Mouse (Mus musculus) forelimb bud, embryonic 11.5 days (tissue): Measurements from ENCODE around the gene Pou2f2.
"Not testable (repeated sequence)": the region's sequence is repeated elsewhere in the genome, so short reads cannot be mapped to it uniquely, and the experiment has no call there.

Source experiments
- DNase-seq: peaks from one replicate; pipeline ENCODE4 v3.0.0-alpha.2; 2012; ENCODE audit warnings: low read depth, low spot score

Pou2f2 gene

GRCm38 (mm10) chr7:25063900-25064299 lies 115.6 kb downstream of the Pou2f2 start:
- DNase-seq, result no peak

- DNase-seq, result no peak
These were observed 116.2 kb downstream of the Pou2f2 start for GRCm38 (mm10) chr7:25063346-25063745.

DNA sequence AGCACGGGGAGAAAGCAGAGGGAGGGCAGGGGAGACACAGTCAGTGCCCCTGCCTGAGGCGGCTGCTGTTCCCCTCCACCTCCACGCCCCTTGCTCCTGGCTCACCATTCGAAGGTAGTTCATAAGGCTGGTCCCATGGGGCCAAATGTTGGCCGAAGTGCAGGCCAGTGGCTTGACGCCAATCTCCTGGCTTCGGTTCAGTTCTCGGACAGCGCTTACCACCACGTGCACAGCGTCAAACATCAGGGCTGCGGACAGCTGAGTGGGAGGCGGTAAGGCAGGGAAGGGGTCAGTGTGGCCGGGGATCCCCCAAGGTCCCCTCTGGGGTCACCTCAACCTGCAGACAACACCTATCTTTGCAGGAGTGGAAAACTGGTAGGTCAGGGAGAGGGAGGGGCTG lies 120.7 kb downstream of the Pou2f2 start:
- no peak for DNase-seq

DNA sequence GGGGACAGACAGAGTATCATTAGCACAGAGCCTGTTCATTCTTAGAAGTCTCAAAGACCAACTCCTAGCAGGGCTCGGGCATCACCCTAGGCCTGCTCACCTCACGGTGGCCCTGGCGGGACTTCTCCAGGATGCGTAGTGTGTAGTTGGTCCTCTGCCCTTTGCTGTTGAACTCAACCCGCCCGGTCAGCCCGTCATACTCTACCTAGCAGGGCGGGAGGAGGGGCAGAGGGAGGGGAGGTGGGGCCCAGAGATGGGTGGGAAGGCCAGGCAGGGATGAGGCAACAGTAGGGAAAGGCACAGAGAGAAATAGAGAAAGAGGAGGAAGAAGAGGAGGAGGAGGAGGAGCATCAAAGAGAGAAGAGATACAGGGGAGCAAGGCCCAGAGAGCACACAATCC lies 121.1 kb downstream of the Pou2f2 start:
- no peak for DNase-seq

DNA sequence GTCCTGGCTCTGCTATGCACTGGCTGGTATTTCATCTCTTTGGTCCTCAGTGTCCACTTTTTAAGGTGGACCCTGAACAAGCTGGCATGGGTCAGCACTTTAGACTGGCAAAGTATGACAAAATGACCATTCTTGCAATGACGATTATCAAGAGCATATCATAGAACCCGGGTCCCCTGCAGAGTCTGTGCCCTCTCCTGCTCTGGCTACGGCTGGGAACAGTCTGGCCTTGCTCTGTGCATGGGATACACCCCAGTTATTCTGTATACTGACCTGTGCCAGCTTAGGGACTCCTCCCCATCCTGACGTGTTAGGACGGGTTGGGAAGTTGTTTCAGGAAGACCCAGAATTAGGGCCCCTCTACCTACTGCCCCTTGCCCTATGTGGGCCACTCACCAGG lies 121.6 kb downstream of the Pou2f2 start:
- DNase-seq, result no peak

- no peak for DNase-seq
These were observed 122.6 kb downstream of the Pou2f2 start for GRCm38 (mm10) chr7:25056951-25057350.

DNA sequence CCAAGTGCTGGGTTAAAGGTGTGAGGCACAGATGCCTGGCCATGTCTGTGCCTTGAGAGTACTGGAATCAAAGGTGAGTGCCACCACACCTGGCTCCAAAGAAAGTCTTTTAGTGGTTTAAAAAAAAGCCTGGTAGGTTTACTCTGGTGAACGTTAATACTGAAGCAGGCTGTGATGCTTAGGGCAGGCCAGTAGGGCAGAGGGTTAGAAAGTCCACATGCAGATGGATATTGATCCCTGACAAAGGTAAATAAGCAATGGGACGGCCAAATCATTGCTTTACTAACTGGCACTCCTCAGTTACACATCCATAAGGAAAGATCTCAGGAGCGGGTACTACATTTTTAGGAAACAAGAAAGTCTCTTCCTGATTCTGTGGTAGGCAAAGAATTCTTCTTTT lies 126.9 kb downstream of the Pou2f2 start:
- DNase-seq, result no peak

DNA sequence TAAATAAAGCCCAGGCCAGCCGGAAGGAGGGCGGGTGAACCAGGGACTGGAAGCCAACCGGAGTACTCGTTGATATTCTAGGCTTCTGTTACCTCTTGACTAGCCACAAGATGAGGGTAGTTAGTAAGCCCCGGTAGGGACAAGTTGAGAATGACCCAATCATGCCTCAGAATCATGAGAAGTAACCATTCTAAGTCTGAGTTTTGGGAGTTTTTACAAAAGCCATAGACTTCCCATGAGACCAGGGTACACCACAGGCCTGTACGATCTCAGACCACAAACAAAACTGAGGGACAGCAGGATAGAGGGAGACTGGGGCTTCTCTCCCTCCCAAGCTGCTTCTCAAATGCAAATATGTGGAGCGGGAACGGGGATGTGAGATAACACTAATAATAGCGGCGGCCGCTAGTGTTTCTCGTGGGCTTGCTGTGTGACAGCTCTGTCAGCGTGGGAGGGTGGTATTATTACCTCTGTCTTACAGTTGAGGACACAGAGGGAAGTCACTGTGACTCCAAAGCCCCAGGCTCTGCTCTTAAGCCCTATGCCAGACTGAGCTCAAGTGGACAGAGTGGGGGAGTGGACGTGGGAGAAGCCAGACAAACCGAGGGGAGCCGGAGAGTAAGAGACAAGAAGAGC lies 130.1 kb downstream of the Pou2f2 start:
- DNase-seq, result no peak

DNA sequence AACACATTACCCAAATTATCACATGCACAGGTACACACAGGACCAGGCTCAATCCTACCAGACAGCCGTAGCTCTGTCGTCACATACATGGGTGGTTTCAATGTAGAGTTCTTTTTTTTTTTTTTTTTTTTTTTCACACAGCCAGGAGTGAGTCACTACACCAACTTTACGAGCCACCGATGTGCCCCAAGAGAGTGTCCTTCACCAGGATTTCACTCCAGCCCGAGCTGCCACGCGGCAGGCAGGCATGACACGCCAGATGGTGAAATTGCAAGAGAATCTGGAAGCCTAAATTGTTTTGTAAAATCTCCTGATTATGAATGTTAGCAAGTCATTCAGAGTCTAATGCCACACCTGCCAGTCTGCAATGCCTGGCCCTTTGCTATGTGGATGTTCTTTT lies 132.2 kb downstream of the Pou2f2 start:
- no peak for DNase-seq

- not testable (repeated sequence) for DNase-seq
These were observed 134.9 kb downstream of the Pou2f2 start for GRCm38 (mm10) chr7:25044599-25044998.

DNA sequence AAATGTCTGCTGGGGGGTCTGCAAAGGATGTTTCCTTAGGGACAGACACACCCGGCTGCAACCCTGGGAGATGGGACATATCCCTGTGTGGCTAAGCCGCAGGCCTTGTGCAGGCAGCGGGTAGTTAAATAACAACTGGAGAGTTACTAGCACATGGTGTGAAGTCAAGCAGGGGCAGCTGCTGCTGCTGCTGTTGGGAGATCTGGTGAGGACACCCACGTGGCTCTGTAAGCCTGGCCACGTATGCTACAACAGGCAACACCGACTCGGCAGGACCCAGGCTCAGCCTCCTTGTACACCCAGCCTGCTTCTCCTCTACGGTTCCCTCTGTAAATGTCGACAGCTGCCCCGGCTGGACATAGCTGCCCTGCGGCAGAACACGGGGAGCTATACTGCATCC lies 137.6 kb downstream of the Pou2f2 start:
- DNase-seq, result no peak
